Mouse (Mus musculus): ENCODE results near the gene Iqcg.

DNA sequence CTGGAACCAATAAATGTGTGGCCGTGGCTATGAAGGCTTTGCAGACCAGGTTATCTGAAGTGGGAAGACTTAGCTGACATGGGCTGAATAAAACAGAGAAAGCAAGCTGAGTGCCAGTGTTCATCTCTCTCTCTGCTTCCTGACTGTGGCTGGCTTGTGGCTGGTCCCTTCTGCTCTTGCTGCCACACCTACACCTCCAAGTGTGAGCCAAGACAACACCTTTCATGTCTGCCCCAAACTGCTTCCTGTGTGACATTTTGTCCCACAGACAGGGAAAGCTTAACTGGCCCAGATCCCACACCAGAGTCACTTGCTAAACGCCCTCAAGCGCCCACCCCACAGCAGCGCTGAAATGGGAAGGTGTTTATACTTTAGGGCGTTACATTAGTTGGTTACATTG lies 2.9 kb downstream of the Iqcg start:
- no peak for TF ChIP-seq CTCF (IDR thresholded peaks at IDR 0.05; ENCODE audit: borderline replicate concordance, insufficient read depth, low read depth, low read length)
- no peak for TF ChIP-seq POLR2A (IDR thresholded peaks at IDR 0.05; ENCODE audit: borderline replicate concordance, insufficient read depth, low read length)

Measured in cerebellum, adult 2 months (tissue).